Mouse (Mus musculus) forebrain, embryonic 13.5 days (tissue): Measurements from ENCODE around the gene Lnx2. TPM values are rescaled to one million over a fixed set of nuclear protein-coding genes. Genes with fewer than 3 reads are reported as not detected.

Experiments used
- ATAC-seq: fragments of 200-750 bp; cut with Nextera tagmentation; 2 replicates; pipeline ENCODE4 v1.8.0; 2017
- H3K27ac ChIP-seq: fragments of 300-500 bp; sonication (generic); 2 replicates; pipeline ENCODE4 v1.5.1; 2015; ENCODE audit warnings: inconsistent platforms, mild to moderate bottlenecking, moderate library complexity
- H3K27me3 ChIP-seq: fragments of 300-500 bp; sonication (generic); 2 replicates; pipeline ENCODE4 v1.6.1; 2015; ENCODE audit warnings: mild to moderate bottlenecking, inconsistent platforms
- H3K36me3 ChIP-seq: fragments of 300-500 bp; sonication (generic); 2 replicates; pipeline ENCODE4 v1.6.1; 2015; ENCODE audit warnings: mild to moderate bottlenecking, inconsistent platforms; ENCODE audit not compliant: poor library complexity, severe bottlenecking
- H3K4me1 ChIP-seq: fragments of 300-500 bp; sonication (generic); 2 replicates; pipeline ENCODE4 v1.6.1; 2015; ENCODE audit warnings: inconsistent platforms
- H3K4me2 ChIP-seq: fragments of 300-500 bp; sonication (generic); 2 replicates; pipeline ENCODE4 v1.6.1; 2015; ENCODE audit warnings: inconsistent platforms, mild to moderate bottlenecking, moderate library complexity
- H3K4me3 ChIP-seq: fragments of 300-500 bp; sonication (generic); 2 replicates; pipeline ENCODE4 v1.5.1; 2015; ENCODE audit warnings: mild to moderate bottlenecking, inconsistent platforms
- H3K9ac ChIP-seq: fragments of 300-500 bp; sonication (generic); 2 replicates; pipeline ENCODE4 v1.6.1; 2015; ENCODE audit warnings: mild to moderate bottlenecking, inconsistent platforms
- H3K9me3 ChIP-seq: fragments of 300-500 bp; sonication (generic); replicated peaks from 2 replicates; pipeline ENCODE4 v1.6.1; 2016; ENCODE audit warnings: inconsistent platforms
- WGBS: fragments of 180-500 bp; shearing (Covaris S2); methylation state at CpG from one replicate; pipeline ENCODE4 v1.1.7; 2015; 5-methylcytosine and 5-hydroxymethylcytosine counted together
- polyA plus RNA-seq: library from polyadenylated mRNA; unstranded; fragments of >200 nt; fragmentation: Nextera tagmentation; extraction: Ambion mirVana; gene quantifications from 2 replicates; pipeline ENCODE4 v1.2.1, GENCODE M21; 2015

The Lnx2 gene
- polyA plus RNA-seq, 1 experiment from 2014 or later: 5.6 TPM

DNA sequence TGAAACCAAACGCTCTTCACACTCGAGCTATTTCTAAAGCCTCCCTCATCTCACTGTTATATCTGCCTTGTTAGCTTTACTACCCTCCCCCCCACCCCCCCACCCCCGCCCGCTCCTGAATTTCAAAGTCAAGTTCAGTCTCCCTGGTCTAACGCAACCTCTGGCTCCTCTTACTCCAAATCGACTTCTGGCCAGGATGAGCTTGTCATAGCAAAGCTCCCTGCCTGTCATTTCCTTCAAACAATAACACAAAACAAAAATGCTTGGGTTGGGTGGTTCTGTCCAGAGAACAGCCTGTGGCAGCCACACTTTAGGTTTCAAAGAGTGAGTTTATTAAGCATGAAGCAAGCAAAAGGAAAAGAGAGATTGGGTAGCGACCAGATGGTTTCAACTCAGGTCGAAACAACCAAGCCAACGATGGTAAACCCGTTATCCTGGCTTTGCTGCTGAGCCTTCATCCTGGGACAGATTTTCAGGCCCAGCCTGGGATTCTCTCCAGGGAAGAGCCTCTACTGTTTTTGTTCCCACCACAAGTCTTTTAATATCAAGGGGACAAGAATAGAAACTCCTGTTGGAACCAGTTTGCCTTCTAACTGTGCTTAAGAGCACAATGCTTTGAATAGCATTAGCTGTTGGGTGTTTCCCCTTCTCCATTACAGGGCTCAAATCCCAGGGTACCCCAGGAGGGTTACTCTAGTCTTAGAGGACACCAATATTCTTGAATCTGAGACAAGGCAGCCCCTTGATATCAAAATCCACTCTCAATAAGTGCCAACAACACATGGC, 104.4 kb downstream of the Lnx2 start:
- H3K27me3 ChIP-seq: peaks cover 30% of the 10 kb centered on the region

GRCm38 (mm10) chr5:146968695-146969393, 107.5 kb downstream of the Lnx2 start:
- ATAC-seq: no peak
- H3K4me1 ChIP-seq: peaks cover 11% of the 10 kb centered on the region
- 3% methylated on average over 13 of the region's 13 CpGs for WGBS
- no peaks in the 10 kb centered on the region for H3K36me3 ChIP-seq
- no peak overlapping the region for H3K9ac ChIP-seq
- H3K4me2 ChIP-seq: peak overlapping the region; percentile 39
- peaks cover 50% of the 10 kb centered on the region for H3K27me3 ChIP-seq
- no peaks in the 10 kb centered on the region for H3K9me3 ChIP-seq
- H3K27ac ChIP-seq: no peak overlapping the region
- no peak overlapping the region for H3K4me3 ChIP-seq

More for the DNA sequence above, 104.4 kb downstream of the Lnx2 start:
- Histone ChIP-seq H3K4me3 (no peak overlapping the region), H3K4me1 (peaks cover 11% of the 10 kb centered on the region), H3K4me2 (no peak overlapping the region), H3K36me3 (no peaks in the 10 kb centered on the region), H3K27ac (no peak overlapping the region), H3K9me3 (no peaks in the 10 kb centered on the region), H3K9ac (no peak overlapping the region)
- ATAC-seq: no peak
- 80% methylated on average over 10 of the region's 10 CpGs for whole genome bisulfite sequencing

Other genes with a start within 250 kb of the Lnx2 start
- 427 and 455 TPM in 2 replicates for gene Rpl21, start 243.7 kb downstream of the Lnx2 start, polyA plus RNA-seq
- gene Rasl11a, start 231.5 kb downstream of the Lnx2 start, polyA plus RNA-seq: 17.8 and 19.4 TPM in 2 replicates
- 107 and 120 TPM in 2 replicates for gene Gtf3a, start 127.9 kb downstream of the Lnx2 start, polyA plus RNA-seq
- 23.4 and 23.9 TPM in 2 replicates for gene Mtif3, start 112.8 kb downstream of the Lnx2 start, polyA plus RNA-seq
- gene Polr1d, start 464 bp upstream of the Lnx2 start, polyA plus RNA-seq: 105 and 118 TPM in 2 replicates
- gene Gsx1, start 112.1 kb upstream of the Lnx2 start, polyA plus RNA-seq: 4.0 and 4.7 TPM in 2 replicates
- not detected in 2 replicates for gene Pdx1, start 193.4 kb upstream of the Lnx2 start, polyA plus RNA-seq
- not detected in 2 replicates for gene Cdx2, start 230.7 kb upstream of the Lnx2 start, polyA plus RNA-seq
- gene Urad, start 245.9 kb upstream of the Lnx2 start, polyA plus RNA-seq: not detected in 2 replicates